Mouse (Mus musculus) T-helper 2 cell (primary cell): ENCODE results near the gene Mctp1.

Experiments used
- in situ Hi-C: fragments of 300-600 bp; cut with MboI, MseI; formaldehyde crosslinking; loops from one replicate; pipeline ENCODE4 v1.15.1; 2025; ENCODE audit warnings: high pct_unique_total_duplicates

Gene Mctp1

DNA sequence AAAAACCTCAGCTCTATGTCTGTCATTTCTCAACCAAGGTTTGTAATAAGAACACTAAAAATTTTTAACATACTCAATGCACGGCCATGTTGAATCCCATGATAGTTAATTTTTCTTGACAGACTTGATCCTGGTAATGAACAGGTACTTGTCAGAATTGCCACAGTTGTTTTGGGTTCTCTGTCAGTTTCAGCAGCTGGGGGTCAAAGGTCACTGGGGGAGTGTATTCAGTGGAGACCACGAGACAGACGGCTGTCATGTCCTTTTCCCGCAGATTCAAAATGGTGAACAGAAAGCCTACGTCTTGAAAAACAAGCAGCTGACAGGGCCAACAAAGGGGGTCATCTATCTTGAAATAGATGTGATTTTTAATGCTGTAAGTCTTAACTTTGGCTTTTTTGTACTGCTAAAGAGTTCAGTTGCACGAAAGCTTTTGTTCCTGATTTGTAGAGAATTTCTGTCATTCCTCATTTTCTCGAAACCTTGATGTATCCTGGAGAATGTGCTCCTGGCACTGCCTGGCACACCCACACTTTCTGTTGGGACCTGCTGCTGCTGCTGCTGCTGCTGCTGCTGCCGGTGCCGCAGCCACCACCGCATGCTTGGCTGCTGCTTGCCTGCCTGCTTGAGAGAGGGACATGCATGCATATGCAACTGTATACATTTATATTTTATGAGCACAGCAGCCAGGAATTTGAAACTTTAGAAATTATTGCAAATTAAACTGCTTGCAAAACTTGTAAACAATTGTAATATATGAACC is 440.8 kb downstream of the Mctp1 start:
- in situ Hi-C loops: no loop called here

DNA sequence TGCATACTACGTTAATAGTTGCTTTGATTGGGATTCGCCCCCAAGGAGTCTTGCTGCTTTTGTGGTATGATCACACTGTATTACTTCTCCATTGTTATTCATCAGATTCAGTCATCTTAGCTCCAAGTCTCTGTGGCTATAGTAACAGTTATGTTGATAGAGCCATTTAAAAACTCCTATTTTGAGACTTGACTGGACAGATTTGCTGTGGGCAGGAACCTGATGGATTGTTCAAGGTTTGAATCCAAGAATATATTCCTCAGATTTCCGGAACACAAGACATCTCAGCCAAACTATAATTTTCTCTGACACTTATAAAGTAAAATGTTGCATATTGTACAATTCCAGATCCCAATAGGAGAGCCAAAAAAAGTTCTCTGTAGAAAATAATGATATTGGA is 443.4 kb downstream of the Mctp1 start:
- in situ Hi-C loops: no loop called here

DNA sequence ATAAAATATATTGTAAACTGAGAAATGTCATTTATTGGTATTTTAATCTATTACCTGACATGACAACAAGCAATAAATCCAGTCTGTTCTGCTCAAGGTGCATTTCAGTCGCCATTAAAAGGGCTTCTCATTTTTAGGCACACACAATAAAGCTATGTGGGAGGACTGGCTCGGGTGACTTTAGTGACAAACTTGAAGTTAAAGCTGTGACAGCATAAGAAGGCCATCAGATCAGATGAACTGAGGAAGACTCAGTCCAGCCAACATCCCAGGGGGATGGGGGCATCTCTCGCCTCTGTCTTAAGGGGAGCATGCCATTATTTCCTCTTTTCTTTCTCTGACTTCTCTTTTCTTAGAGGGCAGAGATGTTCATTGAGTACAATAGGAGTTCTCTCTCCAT is 453.7 kb downstream of the Mctp1 start:
- in situ Hi-C loops: no loop called here

DNA sequence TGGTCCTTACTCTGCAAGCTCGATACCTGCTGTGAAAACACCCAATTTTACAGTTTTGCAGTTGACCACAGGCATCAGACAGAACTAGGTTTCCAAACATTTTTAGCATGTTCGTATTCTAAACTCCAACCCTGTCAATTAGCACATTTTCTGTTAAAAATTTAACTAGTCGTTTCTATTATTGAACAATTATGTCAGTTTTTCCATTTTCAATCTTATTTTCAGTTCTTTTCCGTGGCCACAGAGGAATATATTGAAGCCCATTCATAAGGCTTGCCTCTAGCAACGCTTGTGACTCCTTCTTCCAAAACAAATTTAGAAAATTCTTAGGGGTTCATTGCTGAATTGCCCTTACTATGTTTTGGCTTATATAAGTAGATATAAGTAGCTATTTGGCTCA is 456.4 kb downstream of the Mctp1 start:
- in situ Hi-C loops: no loop called here

DNA sequence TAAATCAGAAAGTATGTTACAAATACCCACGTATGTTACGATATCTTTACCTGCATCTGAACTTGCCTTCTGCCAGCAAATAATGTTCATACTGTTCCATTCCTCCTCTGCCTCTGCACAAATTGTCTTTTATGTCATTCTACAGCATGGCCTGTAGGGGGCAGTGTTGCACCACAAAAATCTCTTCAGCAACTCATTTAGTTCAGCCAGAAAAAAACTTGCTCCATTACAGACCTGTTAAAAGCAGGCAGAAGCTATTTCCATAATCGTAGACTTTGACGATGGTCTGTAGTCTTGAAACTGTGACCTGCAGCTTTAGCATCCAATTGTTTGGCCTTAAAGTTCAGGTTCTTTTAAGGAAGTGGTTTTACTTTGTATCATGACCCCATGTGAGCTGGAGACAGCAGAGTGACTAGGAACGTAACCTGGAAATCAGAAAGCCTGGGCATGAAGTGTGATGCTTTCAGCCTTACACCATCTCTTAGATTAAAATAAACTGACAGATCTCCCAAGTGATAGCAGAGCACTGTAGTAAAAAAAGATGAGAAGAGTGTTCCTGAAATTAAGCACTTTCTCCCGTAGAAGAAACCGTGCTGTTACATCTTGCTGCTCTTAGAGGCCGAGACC is 460.4 kb downstream of the Mctp1 start:
- in situ Hi-C loops: no loop called here

DNA sequence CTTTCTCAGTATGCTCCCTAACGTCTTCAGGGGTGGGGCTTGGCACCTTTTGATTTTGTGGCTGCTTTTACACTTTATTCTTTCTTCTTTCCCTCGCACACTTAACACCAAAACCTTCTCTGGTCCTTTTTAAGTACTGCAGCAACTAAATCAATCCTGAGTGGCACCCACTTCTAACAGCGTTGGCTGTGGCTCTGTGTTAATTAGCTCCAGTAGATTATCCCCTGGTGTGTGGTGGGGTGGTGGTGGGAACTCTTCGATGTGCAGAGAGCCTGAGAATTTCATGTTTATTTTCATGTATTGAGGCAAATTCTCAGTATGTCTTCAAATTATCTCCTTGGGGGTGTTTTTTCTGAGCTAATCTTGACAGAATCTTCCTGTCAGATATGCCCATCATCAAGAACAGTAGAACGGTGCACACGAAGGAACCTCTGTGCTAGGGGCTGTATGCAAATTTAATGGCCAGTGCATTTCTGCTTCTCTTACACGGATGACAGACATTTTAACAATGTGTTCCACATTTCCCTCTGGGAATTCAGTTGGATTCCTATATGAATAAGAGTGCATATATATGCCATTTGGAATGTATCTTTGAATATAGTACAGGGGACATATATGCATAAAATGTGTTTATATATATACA is 466.2 kb downstream of the Mctp1 start:
- in situ Hi-C loops: loop anchor here (25.0 kb wide), 1 partner anchor 1362 kb away; no protein-coding TSS in a partner anchor

DNA sequence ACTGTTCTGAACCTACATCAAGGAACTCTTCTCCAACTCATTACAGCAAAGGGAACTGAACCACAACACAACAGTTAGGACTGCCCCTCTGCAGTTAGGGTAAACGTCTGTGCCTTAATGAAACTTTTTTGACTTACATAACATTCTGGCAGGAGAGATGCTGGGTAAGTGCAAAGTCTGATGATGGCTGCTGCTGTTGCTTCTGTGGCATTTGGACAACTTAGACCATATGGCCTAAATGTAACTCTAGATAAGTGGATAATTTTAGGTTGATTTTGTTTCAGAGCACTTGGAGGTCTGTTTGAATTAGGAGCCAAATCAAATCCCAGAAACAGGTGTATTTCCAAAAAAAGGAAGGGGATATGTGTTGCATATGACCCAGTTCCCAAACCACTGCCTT is 470.0 kb downstream of the Mctp1 start:
- in situ Hi-C loops: loop anchor here (25.0 kb wide), 1 partner anchor 1358 kb away; no protein-coding TSS in a partner anchor

DNA sequence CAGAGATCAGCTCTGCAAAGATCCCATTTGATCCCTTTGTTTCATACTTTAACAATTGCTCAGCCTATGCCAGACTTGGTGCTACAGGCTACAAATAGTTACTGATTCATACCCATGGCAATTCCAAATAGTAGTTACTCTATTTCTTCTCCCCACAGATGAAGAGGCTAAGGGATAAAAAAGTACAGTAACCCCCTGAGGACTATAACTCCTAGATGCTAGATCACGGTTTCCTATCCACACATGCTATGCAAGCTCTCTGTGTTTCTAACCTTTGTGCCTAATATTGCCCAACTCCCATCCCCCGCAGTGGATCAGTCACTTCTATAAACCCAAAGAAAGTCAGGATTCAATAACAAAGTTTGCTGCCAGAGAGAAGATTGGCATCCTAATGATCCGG is 470.7 kb downstream of the Mctp1 start:
- in situ Hi-C loops: loop anchor here (25.0 kb wide), 1 partner anchor 1357 kb away; no protein-coding TSS in a partner anchor

DNA sequence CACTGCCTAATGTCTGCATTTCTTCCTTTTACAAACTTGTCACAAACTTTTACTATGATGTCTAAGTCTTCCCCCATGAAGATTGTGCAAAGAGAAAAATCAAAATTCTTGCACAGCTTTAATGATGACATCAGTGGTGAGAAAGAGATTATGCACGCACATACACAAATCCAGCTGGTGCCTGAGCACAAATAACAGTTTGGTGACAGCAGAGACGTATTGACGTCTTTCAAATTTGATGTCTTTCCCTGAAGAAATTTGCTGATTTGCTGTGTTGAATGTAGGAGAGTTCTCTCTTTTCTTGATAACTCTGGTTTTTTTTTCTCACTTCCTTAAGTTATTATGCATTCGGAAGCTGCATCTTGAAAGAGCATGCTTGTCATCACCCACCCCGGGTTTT is 472.7 kb downstream of the Mctp1 start:
- in situ Hi-C loops: loop anchor here (25.0 kb wide), 1 partner anchor 1355 kb away; no protein-coding TSS in a partner anchor

DNA sequence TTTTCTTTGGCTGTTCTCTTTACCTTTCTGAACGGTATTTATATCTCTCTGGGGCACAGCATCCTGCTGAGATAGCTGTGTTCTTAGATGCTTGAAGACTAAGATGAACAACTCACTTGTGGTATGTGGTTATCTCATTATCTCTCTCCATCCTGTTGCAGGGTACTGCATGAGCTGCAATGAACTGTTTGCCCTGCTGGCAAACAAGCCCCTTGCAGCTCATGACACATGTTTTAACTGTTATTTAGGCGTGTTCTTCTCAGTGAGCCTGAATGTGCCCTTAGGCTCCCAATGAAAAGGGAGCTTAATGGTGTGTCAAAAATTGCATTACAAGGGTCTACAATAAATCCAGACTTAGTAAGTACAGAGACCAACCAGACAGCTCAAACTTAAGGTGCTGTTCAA is 473.7 kb downstream of the Mctp1 start:
- in situ Hi-C loops: loop anchor here (25.0 kb wide), 1 partner anchor 1354 kb away; no protein-coding TSS in a partner anchor

DNA sequence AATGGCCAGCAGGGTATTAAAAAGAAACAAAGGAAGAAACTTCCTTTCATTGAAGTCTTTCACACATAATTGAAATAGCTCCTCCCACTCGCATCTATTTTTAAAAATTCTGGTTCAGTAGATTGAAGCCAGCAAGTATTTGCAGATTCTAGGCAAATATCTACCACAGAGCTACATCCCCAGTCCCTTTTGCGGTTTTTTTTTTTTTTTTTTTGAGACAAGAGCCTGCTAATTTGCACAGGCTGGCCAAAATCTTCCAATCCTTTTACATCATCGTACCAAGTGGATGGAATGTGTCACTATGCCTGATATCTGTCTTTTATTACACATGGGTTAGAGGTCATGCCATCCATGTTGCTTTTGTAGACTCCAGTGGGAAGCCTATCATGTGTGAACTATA is 486.0 kb downstream of the Mctp1 start:
- in situ Hi-C loops: loop anchor here (25.0 kb wide), 1 partner anchor 1342 kb away; no protein-coding TSS in a partner anchor

DNA sequence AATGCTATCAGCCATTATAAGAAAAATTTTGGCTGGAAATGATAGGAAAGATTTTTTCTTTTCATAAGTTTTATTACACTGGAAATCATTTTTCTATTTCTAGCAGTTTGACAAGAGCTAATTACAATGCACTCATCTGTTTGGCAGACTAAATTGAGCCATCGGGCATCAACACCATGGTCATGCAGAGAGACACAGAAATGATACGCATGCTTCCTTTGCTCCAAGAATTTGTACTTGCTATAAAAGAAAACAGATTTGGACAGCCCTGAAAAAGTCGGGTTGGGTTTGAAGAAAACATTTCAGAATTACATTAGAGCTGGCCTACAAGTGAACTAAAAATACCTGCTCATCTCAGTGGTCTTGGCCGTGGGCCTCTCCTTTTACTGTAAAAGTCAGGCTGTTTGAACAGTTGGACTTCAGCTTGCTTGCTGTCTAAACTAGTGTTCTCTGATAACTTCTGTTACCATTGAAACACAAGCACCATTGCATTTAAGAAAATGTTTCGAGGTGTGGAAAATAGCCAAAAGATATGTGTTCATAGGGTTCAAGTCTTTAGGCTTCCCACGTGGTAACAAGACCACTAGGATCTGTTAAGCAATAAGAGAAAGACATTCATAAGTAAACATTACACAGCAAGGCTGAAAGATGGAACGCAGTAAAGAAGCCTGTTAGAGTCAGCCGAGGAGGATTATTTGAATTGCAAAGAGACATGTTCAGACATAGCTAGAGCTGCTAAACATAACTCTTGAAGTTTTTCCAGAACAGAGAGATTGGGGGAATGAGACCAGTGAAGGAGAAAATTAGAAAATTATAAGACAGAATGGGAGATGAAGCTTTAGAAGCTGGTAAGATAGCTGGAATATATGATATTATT is 493.8 kb downstream of the Mctp1 start:
- in situ Hi-C loops: no loop called here

DNA sequence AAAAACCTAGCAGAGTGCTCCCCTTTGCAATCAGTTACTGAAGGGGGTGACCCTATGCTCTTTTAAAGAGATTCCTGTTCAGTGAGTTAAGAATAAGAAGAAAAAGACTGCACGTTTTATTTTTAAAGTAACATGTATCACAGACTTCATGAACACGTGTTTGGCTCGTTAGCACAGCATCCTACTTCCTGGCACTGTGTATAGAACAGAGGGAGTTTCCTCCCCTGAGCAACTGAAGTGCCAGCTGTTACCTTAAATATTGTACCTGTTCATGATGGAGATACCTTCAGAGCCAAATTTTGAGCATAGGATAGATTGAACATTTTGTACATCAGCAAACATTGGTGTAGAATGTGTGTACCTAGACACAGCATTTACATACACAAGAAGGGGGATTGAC is 494.7 kb downstream of the Mctp1 start:
- in situ Hi-C loops: no loop called here

DNA sequence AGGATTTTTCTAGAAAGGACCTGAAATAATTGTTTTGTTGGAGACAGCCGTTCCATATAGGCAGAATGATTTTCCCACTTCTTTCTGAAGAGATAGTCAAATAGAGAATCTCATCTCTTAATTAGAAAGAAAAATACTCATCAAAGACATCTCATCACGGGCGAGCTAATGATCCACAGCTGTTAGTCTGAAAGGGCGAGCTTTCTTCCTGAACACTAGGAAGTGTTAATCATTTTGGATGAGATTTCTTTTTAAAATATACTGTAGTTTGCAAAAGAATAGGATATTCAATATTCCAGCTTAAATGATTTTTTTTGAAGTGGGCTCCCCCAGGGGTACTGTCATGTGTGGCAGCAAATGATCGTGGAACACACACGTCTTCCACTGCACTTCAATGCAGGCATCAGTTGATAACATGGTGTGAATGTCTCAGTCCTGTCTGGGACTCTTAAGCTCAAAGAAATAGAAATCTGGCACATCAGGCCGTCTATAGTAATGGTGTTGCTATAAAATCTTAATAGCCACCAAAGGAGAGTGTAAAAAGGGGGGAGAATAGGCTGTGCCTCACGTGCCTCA is 500.3 kb downstream of the Mctp1 start:
- in situ Hi-C loops: no loop called here

DNA sequence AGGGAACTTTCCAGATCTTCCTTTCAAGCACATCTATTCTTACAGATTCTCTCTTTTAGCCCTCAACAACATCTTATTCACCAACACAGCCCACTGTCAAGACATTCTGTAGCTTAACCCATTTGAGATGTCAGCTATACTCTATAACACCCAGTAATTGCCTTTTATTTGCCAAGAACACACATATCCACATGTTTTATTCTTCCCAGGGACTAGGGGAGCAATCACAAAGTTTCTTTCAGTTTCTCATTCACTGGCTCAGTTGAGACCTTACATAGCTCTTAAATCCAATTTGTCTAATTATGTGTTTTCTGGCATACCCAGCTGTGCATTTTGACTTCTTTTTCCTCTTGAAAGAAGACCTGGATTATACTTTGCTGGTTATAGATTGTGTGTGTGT is 508.7 kb downstream of the Mctp1 start:
- in situ Hi-C loops: no loop called here

DNA sequence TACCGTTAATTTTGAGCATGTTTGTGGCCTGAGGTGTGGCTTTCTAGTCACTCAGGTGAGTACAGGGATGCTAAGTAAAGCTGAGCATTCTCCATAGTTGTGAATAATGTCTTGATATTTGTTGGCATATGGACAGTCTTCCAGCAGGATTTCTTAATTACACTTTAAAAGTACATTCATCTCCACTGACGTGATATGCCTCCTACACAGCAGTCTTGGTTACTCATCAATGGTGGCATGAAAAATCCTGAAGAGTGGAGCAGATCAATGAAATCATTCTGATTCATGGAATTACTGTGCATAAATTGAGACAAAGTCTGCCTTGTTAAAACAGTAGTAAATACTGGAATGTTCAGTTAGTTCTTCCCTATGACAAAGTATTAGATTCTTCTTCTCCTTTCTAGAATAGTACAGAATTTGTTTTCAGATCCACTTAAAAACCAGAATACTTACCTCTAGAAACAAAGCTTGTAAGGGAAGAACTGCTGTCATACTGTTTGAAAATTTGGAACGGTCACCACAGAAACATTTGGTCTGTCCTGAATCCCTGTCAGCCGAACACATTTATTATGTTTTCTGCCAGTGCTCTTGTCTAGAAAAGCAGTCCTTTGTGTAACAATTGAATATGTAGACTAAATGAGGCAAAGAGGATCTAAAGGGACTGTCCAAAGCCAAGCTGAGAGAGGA is 511.6 kb downstream of the Mctp1 start:
- in situ Hi-C loops: no loop called here

DNA sequence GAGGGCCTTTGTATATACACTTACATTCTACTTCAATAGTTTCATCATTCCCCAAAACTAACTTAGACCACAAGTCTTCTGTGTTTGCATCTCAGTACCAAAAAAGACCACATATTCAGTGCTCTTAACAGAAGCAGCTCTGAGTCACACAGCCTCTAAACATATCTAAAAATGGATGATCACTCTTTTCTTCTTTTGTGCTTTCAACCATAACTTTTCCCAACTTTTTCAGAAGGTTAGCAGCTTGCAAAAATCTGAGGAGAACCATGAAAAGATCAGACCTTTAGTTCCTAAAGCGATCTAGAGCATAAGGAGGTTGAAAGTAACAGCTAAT is 512.1 kb downstream of the Mctp1 start:
- in situ Hi-C loops: no loop called here

DNA sequence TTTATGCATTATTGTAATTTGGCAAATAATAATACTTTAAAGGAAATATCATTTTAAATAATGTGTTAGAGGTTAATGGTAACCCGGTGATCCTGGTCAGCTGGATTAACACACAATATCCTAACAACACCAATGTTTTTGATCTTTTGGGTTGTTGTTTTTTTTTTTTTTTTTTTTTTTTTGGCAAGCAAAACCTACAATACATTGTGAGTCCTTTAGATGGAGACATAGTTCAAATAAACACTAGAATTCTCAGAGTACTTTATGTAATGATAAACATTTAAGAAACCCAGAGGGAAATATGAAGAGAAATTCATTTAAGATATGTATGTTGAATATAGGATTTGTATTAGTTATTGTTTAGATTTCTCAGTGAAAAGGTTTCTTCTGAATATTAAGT is 534.0 kb downstream of the Mctp1 start:
- in situ Hi-C loops: loop anchor here (10.0 kb wide), 1 partner anchor 1516 kb away; no protein-coding TSS in a partner anchor

DNA sequence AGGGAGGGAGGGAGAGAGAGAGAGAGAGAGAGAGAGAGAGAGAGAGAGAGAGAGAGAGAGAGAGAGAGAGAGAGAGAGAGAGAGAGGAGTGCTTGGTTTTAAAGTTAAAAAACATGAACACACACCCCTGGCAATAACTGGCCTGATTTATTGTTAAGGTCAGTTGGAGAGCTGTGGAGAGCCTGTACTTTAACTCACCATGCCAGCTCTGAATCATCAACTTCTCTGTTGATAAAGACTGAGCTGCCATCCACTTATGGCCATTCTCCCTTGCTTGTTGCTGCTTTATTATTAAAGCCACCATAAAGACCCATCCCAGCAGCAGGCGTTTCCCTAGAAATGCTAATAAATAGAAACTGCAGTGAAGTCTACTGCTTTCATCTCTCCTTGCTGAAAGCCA is 542.5 kb downstream of the Mctp1 start:
- in situ Hi-C loops: no loop called here

DNA sequence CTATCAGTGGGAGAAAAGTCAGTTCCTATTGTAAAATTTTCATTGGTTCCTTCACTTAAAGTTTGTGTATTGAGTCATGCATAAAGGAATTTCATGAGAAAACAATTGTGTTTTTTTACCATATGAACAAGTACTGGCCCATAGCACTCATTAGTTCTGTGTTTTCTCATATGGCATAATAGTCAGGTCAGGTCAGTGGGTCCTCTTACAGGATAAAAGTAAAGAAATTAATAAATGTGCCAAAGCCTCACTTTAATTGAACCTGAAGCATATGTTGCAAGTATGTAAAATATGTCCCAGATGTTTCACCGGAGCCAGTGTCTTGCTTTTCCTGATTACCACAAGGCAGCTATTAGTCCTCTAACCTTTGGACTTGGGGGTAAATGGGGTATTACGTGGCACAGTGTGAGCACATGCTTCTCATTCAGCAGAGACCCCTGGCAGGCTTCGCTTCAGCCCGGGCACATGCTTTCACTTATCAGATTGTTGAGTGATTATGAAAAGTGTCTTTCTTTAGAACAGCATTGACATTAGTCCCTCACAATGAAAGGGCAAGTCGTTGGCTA is 543.6 kb downstream of the Mctp1 start:
- in situ Hi-C loops: no loop called here
